Mouse (Mus musculus) urinary bladder, adult 18-20 months (tissue): ENCODE results near the gene Sdccag8.

Source experiments
- DNase-seq, 2 experiments: peaks; one replicate each; pipeline ENCODE4 v3.0.0; 2022; ENCODE audit warnings: low spot score in 2 of 2, mixed read lengths in 2 of 2

Sdccag8 gene

DNA sequence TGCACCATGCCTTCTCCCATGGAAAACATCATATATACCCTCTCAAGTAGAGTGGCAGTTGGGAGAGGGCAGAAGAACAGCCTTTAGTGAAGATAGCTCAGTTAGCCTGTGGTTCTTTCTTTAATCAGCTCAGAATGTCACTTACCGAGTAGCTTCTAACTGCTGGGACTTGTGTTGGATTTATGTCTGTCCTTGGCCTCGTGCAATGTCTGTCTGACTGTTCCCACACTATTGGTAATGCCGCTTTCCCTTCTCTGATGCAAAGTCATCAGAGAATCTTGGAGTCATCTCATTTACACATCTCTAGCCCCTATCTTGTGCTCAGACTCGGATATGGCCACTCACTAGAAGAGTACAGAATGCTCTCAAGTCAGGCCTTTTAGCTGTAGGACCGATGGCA is 128.7 kb downstream of the Sdccag8 start:
- DNase-seq, result no peak

- no peak for DNase-seq
These were observed 129.5 kb downstream of the Sdccag8 start for GRCm38 (mm10) chr1:176943987-176944386.

- DNase-seq, result no peak
These were observed 130.2 kb downstream of the Sdccag8 start for GRCm38 (mm10) chr1:176944458-176945174.

GRCm38 (mm10) chr1:176945175-176945540 is 130.7 kb downstream of the Sdccag8 start:
- no peak for DNase-seq

GRCm38 (mm10) chr1:176946031-176946795 is 131.8 kb downstream of the Sdccag8 start:
- DNase-seq, result no peak

DNA sequence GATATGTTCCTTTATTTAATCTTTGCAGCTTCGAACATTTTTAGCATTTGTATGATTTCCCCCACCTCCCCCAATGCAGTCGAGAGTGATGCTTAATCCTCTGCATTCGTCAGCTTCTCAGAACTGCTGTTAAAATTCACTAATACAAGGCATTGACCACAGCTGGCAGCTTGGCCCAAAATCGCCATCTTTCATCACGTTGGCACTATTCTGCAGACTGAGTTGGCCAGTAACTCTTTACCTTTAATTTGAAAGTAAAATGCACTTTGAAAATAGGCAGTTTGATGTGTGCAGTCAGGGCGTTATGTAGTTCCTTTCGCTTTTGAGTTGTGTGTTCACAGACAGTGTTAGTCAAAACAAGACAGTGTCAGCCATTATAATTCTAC is 132.3 kb downstream of the Sdccag8 start:
- DNase-seq, result no peak

GRCm38 (mm10) chr1:176948861-176949260 is 134.4 kb downstream of the Sdccag8 start:
- no peak for DNase-seq

- no peak for DNase-seq
These were observed 134.9 kb downstream of the Sdccag8 start for GRCm38 (mm10) chr1:176949320-176949719.

GRCm38 (mm10) chr1:176950061-176950460 is 135.6 kb downstream of the Sdccag8 start:
- DNase-seq, result no peak

- DNase-seq, result no peak
These were observed 137.4 kb downstream of the Sdccag8 start for GRCm38 (mm10) chr1:176951836-176952235.

GRCm38 (mm10) chr1:176958311-176958710 is 143.9 kb downstream of the Sdccag8 start:
- no peak for DNase-seq

DNA sequence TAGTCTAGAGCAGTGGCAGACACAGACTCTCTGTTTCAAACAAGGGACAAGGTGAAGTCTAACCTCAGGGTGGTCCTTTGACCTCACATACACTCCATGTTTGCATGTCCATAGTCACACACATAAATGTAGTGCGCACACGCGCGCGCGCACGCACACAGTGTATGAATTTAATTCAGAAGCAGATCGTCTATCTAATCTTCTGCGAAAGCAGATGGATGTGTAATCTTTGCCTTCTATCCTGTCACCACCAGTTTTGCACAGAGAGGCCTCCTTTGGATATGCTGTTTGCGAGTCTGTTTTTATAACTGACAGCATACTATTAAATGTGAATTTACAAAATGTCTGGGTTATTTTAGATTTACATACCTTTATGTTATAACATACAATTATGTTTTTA is 147.3 kb downstream of the Sdccag8 start:
- DNase-seq, result no peak

DNA sequence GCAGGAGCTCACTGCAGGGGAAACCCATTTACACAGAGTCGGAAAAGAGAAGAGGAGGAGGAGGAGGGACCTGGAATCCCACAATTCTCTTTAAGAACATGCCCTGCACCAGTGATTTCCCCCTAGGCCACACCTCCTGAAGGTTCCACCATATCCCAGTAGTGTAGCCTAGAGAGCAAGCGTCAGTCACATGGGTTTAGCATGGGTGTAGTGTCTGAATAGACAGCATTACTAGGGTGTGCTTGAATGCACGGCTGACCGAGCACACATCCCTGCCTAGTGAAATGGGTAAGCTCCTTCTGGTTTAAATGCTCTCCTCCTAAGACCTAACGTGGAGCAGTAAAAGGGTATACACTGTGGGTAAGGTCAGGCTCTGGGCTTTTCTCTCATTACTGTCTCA is 148.4 kb downstream of the Sdccag8 start:
- no peak for DNase-seq

GRCm38 (mm10) chr1:176967299-176967698 is 152.8 kb downstream of the Sdccag8 start:
- DNase-seq, result no peak

DNA sequence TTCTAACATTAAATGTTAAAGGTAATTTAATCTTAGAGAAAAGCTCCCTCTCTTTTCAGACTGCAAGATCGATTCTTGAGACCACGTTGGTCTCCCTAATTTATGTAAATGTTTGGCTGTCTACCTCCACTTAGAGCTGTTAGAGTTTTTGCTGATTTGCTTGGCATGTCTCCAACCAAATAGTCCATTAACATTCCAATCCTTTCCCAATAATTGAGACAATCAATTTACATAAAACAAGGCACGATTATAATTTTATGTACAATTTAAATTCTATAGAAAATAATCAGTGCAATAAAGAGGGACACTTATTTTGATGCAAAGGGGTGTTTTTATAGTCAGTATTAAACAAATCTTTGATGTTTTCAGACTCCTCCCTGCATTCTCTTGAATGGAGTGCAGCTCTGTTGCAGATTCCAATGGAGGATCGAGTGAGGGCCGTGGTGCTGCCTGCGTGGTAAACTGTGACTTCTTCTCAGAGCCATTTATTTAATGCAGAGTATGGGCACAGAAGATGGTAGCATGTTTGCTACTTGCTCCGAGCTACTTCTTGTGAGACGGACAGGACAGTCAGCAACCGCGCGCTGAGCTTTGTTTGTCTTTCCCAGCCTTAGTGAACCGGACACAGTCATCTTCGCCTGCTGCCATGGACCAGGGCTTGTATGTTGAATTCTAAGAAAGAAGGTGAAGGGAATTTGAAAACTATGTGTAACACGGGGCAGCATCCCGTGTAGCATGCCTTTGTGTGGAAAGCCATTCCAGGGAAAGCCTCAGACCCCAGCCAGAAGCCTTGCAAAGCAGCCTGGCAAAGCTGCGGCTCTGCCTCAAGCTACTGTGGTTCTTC is 156.4 kb downstream of the Sdccag8 start:
- no peak for DNase-seq

DNA sequence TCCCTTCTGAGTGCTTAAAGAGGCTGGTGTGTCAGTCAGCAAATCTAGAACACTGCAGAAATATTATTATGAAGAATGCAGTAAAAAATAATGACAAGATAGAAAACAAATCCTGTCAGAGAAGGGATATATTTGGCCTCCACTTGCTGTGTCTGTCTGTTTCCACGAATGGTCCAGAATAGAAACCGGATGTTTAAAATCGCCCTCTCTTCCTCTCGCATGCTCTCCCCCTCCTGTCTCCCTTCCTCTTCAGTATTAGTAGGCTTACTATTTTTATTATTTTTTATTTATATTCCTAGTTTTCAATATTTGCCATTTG is 157.0 kb downstream of the Sdccag8 start:
- no peak for DNase-seq

DNA sequence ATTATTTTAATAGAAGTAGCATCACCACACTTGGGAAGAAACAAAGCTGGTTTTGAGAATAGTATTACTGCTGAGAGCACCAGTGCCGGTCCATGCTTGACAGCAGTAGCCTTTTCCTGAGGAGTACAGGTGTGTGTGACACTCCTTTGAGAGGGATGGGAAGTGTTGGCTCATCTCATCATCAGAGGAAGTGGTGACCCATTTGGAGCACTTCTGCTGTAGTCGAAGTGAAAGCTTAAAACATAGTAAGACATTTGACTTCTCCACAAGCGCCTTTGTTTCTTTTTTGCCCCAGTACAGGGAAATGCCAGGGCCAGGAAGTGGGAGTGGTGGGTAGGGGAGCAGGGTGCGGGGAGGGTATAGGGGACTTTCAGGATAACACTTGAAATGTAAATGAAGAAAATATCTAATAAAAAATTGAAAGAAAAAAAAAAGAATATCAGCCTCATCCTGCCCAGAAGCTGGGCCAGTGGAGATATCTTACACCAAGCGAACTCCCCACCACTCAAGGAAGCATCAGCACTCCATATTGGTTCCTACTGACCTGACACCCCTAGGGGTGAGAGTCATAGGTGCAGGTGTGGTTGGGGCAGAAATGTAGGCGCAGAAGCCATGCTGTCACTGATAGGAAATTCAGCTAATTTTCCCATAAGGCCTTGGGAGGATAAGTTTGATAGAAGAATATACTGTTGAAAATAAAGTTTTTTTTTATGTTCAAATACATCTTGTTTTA is 159.1 kb downstream of the Sdccag8 start:
- DNase-seq, result no peak

GRCm38 (mm10) chr1:176979235-176979634 is 164.8 kb downstream of the Sdccag8 start:
- DNase-seq, result no peak

DNA sequence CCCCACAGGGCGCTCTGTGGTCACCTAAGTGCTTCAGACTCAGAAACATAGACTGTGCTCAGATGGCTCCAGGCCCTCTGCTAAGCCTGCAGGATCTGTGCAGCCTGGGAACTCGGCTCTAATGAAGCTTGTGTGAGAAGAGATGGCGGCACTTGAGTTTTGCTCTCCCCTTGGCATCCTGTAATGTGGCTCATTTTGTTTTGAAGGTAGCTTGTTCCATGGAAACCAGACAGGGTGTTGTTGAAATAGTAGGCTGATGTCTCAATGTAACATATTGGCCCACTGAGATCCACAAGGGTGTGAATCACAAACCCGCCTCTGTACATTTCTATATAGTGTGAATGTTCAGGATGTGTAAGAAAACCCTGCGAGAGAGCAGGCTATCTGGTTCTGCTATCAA is 165.7 kb downstream of the Sdccag8 start:
- DNase-seq, result no peak

DNA sequence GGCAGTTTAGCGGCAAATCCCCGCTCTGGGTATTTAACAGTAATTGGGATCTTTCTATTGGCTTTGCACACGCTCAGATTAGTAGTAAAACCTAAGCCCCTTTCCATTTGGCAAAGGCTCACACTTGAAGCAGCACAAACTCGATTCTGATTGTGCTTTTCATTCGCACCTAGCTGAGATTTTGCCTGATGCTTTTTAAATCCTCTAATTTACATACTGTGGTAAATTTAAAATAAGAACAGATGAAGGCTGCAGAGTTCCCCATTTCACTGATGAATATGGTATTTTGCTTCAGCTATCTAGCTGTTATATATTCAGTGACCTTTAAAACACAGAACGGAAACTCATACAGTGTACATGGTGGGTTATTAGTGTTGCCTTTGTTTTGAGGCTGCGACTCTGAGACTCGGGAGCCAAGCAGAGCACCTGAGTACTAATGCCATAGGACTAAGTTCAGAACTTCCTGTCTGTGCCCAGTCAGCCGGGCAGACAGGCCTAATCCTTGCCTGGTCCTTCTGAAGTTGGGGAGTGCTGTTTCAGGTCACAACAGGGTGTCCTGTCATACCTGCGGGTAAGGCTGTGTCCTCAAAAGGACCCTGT is 166.4 kb downstream of the Sdccag8 start:
- DNase-seq, result no peak

DNA sequence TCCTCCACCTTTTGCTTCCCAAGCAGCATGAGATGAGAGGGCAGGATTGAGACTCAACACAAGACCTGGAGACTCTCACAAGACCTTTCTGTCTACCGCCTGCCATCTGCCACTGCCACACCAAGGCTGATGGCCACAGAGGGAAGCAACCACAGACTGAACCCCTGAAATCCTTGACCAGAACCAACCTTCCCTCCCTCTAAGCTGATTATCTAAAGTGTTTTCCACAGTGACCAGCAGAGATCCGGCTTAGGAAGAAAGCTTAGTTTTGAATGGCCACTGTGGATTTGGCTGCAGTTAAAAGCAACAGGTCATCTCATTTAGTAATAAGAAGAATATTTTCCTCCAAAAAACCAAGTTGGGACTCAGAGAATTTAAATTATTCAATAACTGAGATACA is 167.1 kb downstream of the Sdccag8 start:
- no peak for DNase-seq

GRCm38 (mm10) chr1:176982671-176983070 is 168.2 kb downstream of the Sdccag8 start:
- DNase-seq, result no peak
